In the genomic region with DNA sequence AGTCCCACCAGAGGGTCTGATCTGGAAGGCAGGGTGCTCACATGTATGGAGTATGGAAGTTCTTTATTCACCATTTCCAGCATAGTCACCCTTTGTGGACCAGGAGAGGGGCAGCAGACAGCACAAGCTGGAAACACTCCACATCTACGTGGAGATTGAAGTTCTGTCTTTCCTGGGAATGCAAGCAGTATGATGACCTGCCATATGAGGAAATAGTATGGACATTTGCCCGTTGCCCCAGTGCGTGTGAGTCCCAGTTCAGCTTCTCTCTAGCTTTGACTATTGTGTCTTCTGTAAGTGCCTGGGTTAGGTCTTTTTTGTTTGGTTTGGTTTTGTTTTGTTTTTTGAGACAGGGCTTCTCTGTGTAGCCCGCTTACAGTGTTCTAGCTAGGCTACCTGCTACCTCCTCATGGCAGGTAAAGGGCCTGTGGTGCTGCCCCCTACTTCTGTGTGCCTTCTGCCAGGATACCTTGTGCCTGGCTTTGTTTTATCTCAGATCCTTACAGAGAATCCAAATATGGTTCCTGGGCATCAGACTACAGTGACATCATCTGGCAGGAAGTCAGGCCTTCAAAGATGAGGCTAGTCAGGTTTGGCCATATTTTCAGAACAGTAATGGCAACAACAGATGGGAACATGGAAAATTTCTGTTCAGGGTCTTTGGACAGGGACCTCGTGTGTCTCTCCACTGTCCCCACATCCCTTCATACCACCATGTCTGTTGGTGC, we compare ENCODE assay signal across 19 mouse cellular contexts. TPM values are rescaled to one million over a fixed set of nuclear protein-coding genes. Genes with fewer than 3 reads are reported as not detected.
A peak's percentile ranks its signal among the peaks of the same experiment; 100 is the strongest.
DNase-seq lines count a peak whose midpoint lies in the region; ATAC-seq and TF ChIP-seq lines count a peak whose summit lies in the region.
"Had no signal": no experiment of that assay in that cellular context is flagged by ENCODE, and none has a peak within 500 bp of the region (broad histone marks: within the 10 kb centered on the region; RNA-seq: fewer than 3 reads in every experiment).

No protein-coding gene starts in this region.

- peak; percentile 36 for DNase-seq in heart, postnatal 4 days
- peak; percentile 56 for DNase-seq in 3T3-L1 (ENCODE audit: low read depth, low spot score)
- no peak for DNase-seq in MEL (ENCODE audit: low read depth, low spot score)
- DNase-seq in cerebellum, adult 9-11 months, result peak; percentile 77
- DNase-seq in left cerebral cortex, adult 2 months (ENCODE audit: extremely low spot score in 1 of 2, low spot score in 2 of 2), result no peak
- DNase-seq: adrenal gland, postnatal 36 days; forebrain, postnatal 0 days; gastrocnemius, postnatal 36 days; kidney, adult 8-10 months; kidney, postnatal 36 days had no signal

- H3K4me2 ChIP-seq in heart, embryonic 11.5 days, result no peak overlapping the region
- H3K4me2 ChIP-seq: liver, embryonic 15.5 days; neural tube, embryonic 12.5 days had no signal

- peaks cover 6% of the 10 kb centered on the region for H3K36me3 ChIP-seq in heart, embryonic 11.5 days (ENCODE audit: control insufficient read depth, insufficient read depth, low read length)
- H3K36me3 ChIP-seq in MEL (ENCODE audit: control insufficient read depth in 1 of 2, insufficient read depth in 2 of 2, low read length in 2 of 2), result peaks cover 0 to 13% of the 10 kb centered on the region in 2 experiments; a peak in 2 of 4 replicates
- H3K36me3 ChIP-seq: liver, embryonic 15.5 days had no signal

- no peaks in the 10 kb centered on the region for H3K27me3 ChIP-seq in heart, embryonic 11.5 days (ENCODE audit: control insufficient read depth, insufficient read depth, low read length)
- no peaks in the 10 kb centered on the region for H3K27me3 ChIP-seq in MEL (ENCODE audit: control insufficient read depth in 1 of 2, insufficient read depth in 2 of 2, low read length in 2 of 2)
- H3K27me3 ChIP-seq: CH12.LX; liver, embryonic 15.5 days; megakaryocyte, embryonic 14.5 days; neural tube, embryonic 12.5 days had no signal

- no peak for ATAC-seq in heart, embryonic 11.5 days (replicated peaks; ENCODE audit: insufficient number of reproducible peaks, low FRiP score, low TSS enrichment)
- no peak for ATAC-seq in inflammation-experienced regulatory T-cells, adult 6 months
- ATAC-seq: activated CD4-positive, CD25-positive, alpha-beta regulatory T cell, adult 4 months; forebrain, postnatal 0 days; hindbrain, embryonic 16.5 days; midbrain, embryonic 16.5 days had no signal

- no peak overlapping the region for H3K27ac ChIP-seq in heart, embryonic 11.5 days (ENCODE audit: low read depth, low read length)
- peak overlapping the region; percentile 6; the same call in 1 of the 2 replicates for H3K27ac ChIP-seq in MEL (ENCODE audit: control insufficient read depth, low read depth, low read length)
- H3K27ac ChIP-seq in left cerebral cortex, adult 2 months, result no peak overlapping the region
- H3K27ac ChIP-seq: liver, embryonic 15.5 days; neural tube, embryonic 12.5 days had no signal

- 83% methylated on average over 5 of the region's 5 CpGs for WGBS in heart, embryonic 11.5 days (ENCODE audit: insufficient replicate concordance)

- no peaks in the 10 kb centered on the region for H3K9me3 ChIP-seq in heart, embryonic 11.5 days (replicated peaks; ENCODE audit: control insufficient read depth, low read length)
- no peaks in the 10 kb centered on the region for H3K9me3 ChIP-seq in MEL (replicated peaks; ENCODE audit: insufficient read depth, low read length)
- H3K9me3 ChIP-seq: liver, embryonic 15.5 days; megakaryocyte, embryonic 14.5 days; neural tube, embryonic 12.5 days had no signal

- H3K4me3 ChIP-seq in heart, embryonic 11.5 days (ENCODE audit: low read depth, low read length), result no peak overlapping the region
- no peak overlapping the region for H3K4me3 ChIP-seq in MEL (ENCODE audit: control insufficient read depth in 1 of 2, insufficient read depth in 1 of 2, low read depth in 2 of 2, low read length in 2 of 2)
- H3K4me3 ChIP-seq in left cerebral cortex, adult 2 months, result no peak overlapping the region
- H3K4me3 ChIP-seq: liver, embryonic 15.5 days; megakaryocyte, embryonic 14.5 days; neural tube, embryonic 12.5 days had no signal

- TF ChIP-seq RAD21 in MEL (IDR thresholded peaks at IDR 0.05; ENCODE audit: low read depth, low read length), result no peak

- no peak for TF ChIP-seq EP300 in MEL (IDR thresholded peaks at IDR 0.05; ENCODE audit: low read depth in 1 of 2, low read length in 2 of 2)

- TF ChIP-seq CTCF in MEL (IDR thresholded peaks at IDR 0.05 in 2 of 3, conservative IDR thresholded peaks at IDR 0.05 in 1 of 3; ENCODE audit: control insufficient read depth in 1 of 3, insufficient read depth in 1 of 3, low read depth in 2 of 3, low read length in 3 of 3, poor library complexity in 1 of 3, severe bottlenecking in 1 of 3), result no peak
- TF ChIP-seq CTCF in left cerebral cortex, adult 2 months (IDR thresholded peaks at IDR 0.05), result no peak

- intact Hi-C loops in left cerebral cortex, adult 2 months (cut with DNase I), result no loop called here

- no peak overlapping the region for H3K9ac ChIP-seq in heart, embryonic 11.5 days (ENCODE audit: low read depth, low read length)
- H3K9ac ChIP-seq in MEL (ENCODE audit: control insufficient read depth, low read depth, low read length, poor library complexity, severe bottlenecking), result no peak overlapping the region
- H3K9ac ChIP-seq: forebrain, postnatal 0 days; liver, embryonic 15.5 days; neural tube, embryonic 12.5 days had no signal

- no peak for TF ChIP-seq POLR2A in MEL (IDR thresholded peaks at IDR 0.05; ENCODE audit: control insufficient read depth in 1 of 2, insufficient read depth in 1 of 2, low read depth in 1 of 2, low read length in 2 of 2, poor library complexity in 1 of 2)

- H3K79me2 ChIP-seq in MEL (ENCODE audit: control insufficient read depth, insufficient read depth, low read length, poor library complexity), result no peaks in the 10 kb centered on the region

- peaks cover 18% of the 10 kb centered on the region for H3K4me1 ChIP-seq in heart, embryonic 11.5 days (ENCODE audit: control insufficient read depth, insufficient read depth, low read length)
- H3K4me1 ChIP-seq in MEL (ENCODE audit: control insufficient read depth in 1 of 2, insufficient read depth in 2 of 2, low read length in 2 of 2), result peaks cover 3 to 16% of the 10 kb centered on the region in 2 experiments; a peak in 3 of 4 replicates

TF ChIP-seq in MEL, 35 proteins besides CTCF, POLR2A, EP300 and RAD21:
- TF ChIP-seq GATA1 (IDR thresholded peaks at IDR 0.05; ENCODE audit: low read depth, low read length), result no peak
- TF ChIP-seq ZKSCAN1 (IDR thresholded peaks at IDR 0.05; ENCODE audit: low read depth, low read length), result no peak
- TF ChIP-seq MXI1 (IDR thresholded peaks at IDR 0.05; ENCODE audit: low read depth, low read length), result no peak
- TF ChIP-seq ZC3H11A (IDR thresholded peaks at IDR 0.05; ENCODE audit: low read depth, low read length), result no peak
- no peak for TF ChIP-seq POLR2AphosphoS5 (IDR thresholded peaks at IDR 0.05; ENCODE audit: borderline replicate concordance, low read depth, low read length)
- TF ChIP-seq ZMIZ1 (IDR thresholded peaks at IDR 0.05; ENCODE audit: low read depth, low read length), result no peak
- no peak for TF ChIP-seq GABPA (IDR thresholded peaks at IDR 0.05; ENCODE audit: low read depth, low read length)
- TF ChIP-seq POLR2AphosphoS2 (IDR thresholded peaks at IDR 0.05; ENCODE audit: low read length), result no peak
- no peak for TF ChIP-seq HCFC1 (IDR thresholded peaks at IDR 0.05; ENCODE audit: low read depth, low read length)
- no peak for TF ChIP-seq USF1 (IDR thresholded peaks at IDR 0.05; ENCODE audit: low read depth, low read length)
- TF ChIP-seq ELF1 (IDR thresholded peaks at IDR 0.05; ENCODE audit: low read depth, low read length), result no peak
- no peak for TF ChIP-seq MEF2A (IDR thresholded peaks at IDR 0.05; ENCODE audit: extremely low read depth, insufficient replicate concordance, low read depth, low read length, poor library complexity, severe bottlenecking)
- TF ChIP-seq SMC3 (IDR thresholded peaks at IDR 0.05; ENCODE audit: low read depth, low read length), result no peak
- no peak for TF ChIP-seq MYB (IDR thresholded peaks at IDR 0.05; ENCODE audit: low read depth, low read length)
- no peak for TF ChIP-seq MAZ (IDR thresholded peaks at IDR 0.05; ENCODE audit: low read depth, low read length)

RNA-seq across cellular contexts. Expression of gene Pkd1, which starts 10.8 kb away (rescaled TPM):
- 10 to 100 TPM; 50.1 to 52.6 TPM for total RNA-seq in heart, postnatal 4 days (2021)
- polyA plus RNA-seq in heart, embryonic 11.5 days (2014; fragmentation: Nextera tagmentation; extraction: Ambion mirVana), result 8.9 and 9.2 TPM in 2 replicates
- total RNA-seq in MEL (2012; rRNA removed), result 10.3 and 10.6 TPM in 2 replicates
- 10 to 100 TPM in 1 of 2 experiments, not detected in 1; 10.7 TPM for polyA plus RNA-seq in MEL (2012; ENCODE audit: insufficient read depth in 1 of 2, insufficient read length in 2 of 2, low read depth in 1 of 2, low replicate concordance in 2 of 2, missing spikeins in 1 of 2)
- total RNA-seq in left cerebral cortex, adult 2 months (2021), result 10 to 100 TPM; 89.1 to 97.5 TPM
- polyA plus RNA-seq in inflammation-experienced regulatory T-cells, adult 6 months (2017; shearing (Covaris generic)), result 10 to 100 TPM in 2 of 3 experiments, 1 to 10 TPM in 1; 9.9 to 32.6 (median 22.6) TPM

RNA-seq across cellular contexts. Expression of gene Rab26, which starts 26.5 kb away (rescaled TPM):
- total RNA-seq in heart, postnatal 4 days (2021), result under 1 TPM; 0.27 to 0.38 TPM
- polyA plus RNA-seq in heart, embryonic 11.5 days (2014; fragmentation: Nextera tagmentation; extraction: Ambion mirVana), result 1.1 and 1.9 TPM in 2 replicates
- total RNA-seq in MEL (2012; rRNA removed), result 0.89 and 1.0 TPM in 2 replicates
- polyA plus RNA-seq in MEL (2012; ENCODE audit: insufficient read depth in 1 of 2, insufficient read length in 2 of 2, low read depth in 1 of 2, low replicate concordance in 2 of 2, missing spikeins in 1 of 2), result 1 to 10 TPM in 1 of 2 experiments, not detected in 1; 1.1 TPM
- 10 to 100 TPM; 53.6 to 54.1 TPM for total RNA-seq in left cerebral cortex, adult 2 months (2021)
- 1 to 10 TPM; 1.1 to 6.5 (median 2.0) TPM for polyA plus RNA-seq in inflammation-experienced regulatory T-cells, adult 6 months (2017; shearing (Covaris generic))

RNA-seq across cellular contexts. Expression of gene Traf7, which starts 32.7 kb away (rescaled TPM):
- total RNA-seq in heart, postnatal 4 days (2021), result 100 to 1,000 TPM in 1 of 2 experiments, 10 to 100 TPM in 1; 97.6 to 106 TPM
- polyA plus RNA-seq in heart, embryonic 11.5 days (2014; fragmentation: Nextera tagmentation; extraction: Ambion mirVana), result 72.3 and 80.1 TPM in 2 replicates
- 118 and 121 TPM in 2 replicates for total RNA-seq in MEL (2012; rRNA removed)
- polyA plus RNA-seq in MEL (2012; ENCODE audit: insufficient read depth in 1 of 2, insufficient read length in 2 of 2, low read depth in 1 of 2, low replicate concordance in 2 of 2, missing spikeins in 1 of 2), result 100 to 1,000 TPM in 1 of 2 experiments, not detected in 1; 261 TPM
- 10 to 100 TPM; 81.3 to 85.3 TPM for total RNA-seq in left cerebral cortex, adult 2 months (2021)
- 10 to 100 TPM; 45.5 to 54.2 (median 53.7) TPM for polyA plus RNA-seq in inflammation-experienced regulatory T-cells, adult 6 months (2017; shearing (Covaris generic))

Comparison
In these comparisons a context has a peak if more than half of its experiments do, and no peak if none do; other contexts are left out.
1. DNase-seq: peak in heart, postnatal 4 days (single experiment), 3T3-L1 (single experiment) and cerebellum, adult 9-11 months (single experiment); none in MEL (single experiment) and left cerebral cortex, adult 2 months (0 of 2).
2. RNA of gene Rab26, which starts 26.5 kb away (total RNA-seq): 53.6 to 54.1 TPM in left cerebral cortex, adult 2 months; 0.89 to 1.0 TPM in MEL and 0.27 to 0.38 TPM in heart, postnatal 4 days; every median in the first group is over 10 times any median in the second.